Mouse (Mus musculus) left cerebral cortex, postnatal 14 days (tissue): ENCODE results near the gene Gm4869. TPM values are rescaled to one million over a fixed set of nuclear protein-coding genes. Genes with fewer than 3 reads are reported as not detected.

Source experiments
- DNase-seq, 2 experiments: peaks; one replicate each; pipeline ENCODE4 v3.0.0; 2021 to 2022; ENCODE audit warnings: low spot score in 2 of 2, mixed read lengths in 1 of 2
- intact Hi-C: fragments of 180-260 bp; cut with DNase I; formaldehyde crosslinking; loops from one replicate; pipeline ENCODE4 v1.15.1; 2025
- microRNA-seq, 2 experiments: library from miRNA; unstranded; fragments of <30 nt; microRNA quantifications; one replicate each; pipeline ENCODE4 v1.2.0; 2022
- total RNA-seq, 2 experiments: library from RNA; stranded (reverse); gene quantifications; 2 replicates each; pipeline ENCODE4 v1.2.3; 2021

The Gm4869 gene
- total RNA-seq, 2 experiments from 2014 or later: not detected

GRCm38 (mm10) chr5:140513921-140514320 is 68.5 kb downstream of the Gm4869 start:
- intact Hi-C loops: no loop called here

GRCm38 (mm10) chr5:140514799-140515486 is 69.5 kb downstream of the Gm4869 start:
- intact Hi-C loops: no loop called here
- DNase-seq: no peak

More at GRCm38 (mm10) chr5:140513921-140514320, 68.5 kb downstream of the Gm4869 start:
- DNase-seq: no peak

- no peak for DNase-seq
- intact Hi-C loops: no loop called here
Measured at GRCm38 (mm10) chr5:140517159-140517920, 71.9 kb downstream of the Gm4869 start.

- no peak for DNase-seq
- intact Hi-C loops: no loop called here
Measured at GRCm38 (mm10) chr5:140517921-140518230, 72.4 kb downstream of the Gm4869 start.

- intact Hi-C loops: loop anchor here (10.0 kb wide), 1 partner anchor 186 kb away; the partner anchor contains the start of gene Mrm2
- no peak for DNase-seq
Measured at GRCm38 (mm10) chr5:140521196-140521595, 75.8 kb downstream of the Gm4869 start.

GRCm38 (mm10) chr5:140526754-140527153 is 81.3 kb downstream of the Gm4869 start:
- no peak for DNase-seq
- intact Hi-C loops: loop anchor here (10.0 kb wide), 1 partner anchor 192 kb away; the partner anchor contains the start of gene Mrm2

- intact Hi-C loops: loop anchor here (5.0 kb wide), 1 partner anchor 101 kb away; no protein-coding TSS in a partner anchor
- DNase-seq: no peak
Measured at GRCm38 (mm10) chr5:140538111-140538683, 92.8 kb downstream of the Gm4869 start.

- DNase-seq: peak; percentile 76 to 85
- intact Hi-C loops: loop anchor here (1.0 to 5.0 kb wide), 2 partner anchors 79 to 207 kb away; no protein-coding TSS in a partner anchor
Measured at GRCm38 (mm10) chr5:140540106-140540505, 94.7 kb downstream of the Gm4869 start.

GRCm38 (mm10) chr5:140542811-140543575 is 97.5 kb downstream of the Gm4869 start:
- intact Hi-C loops: loop anchor here (5.0 kb wide), 1 partner anchor 204 kb away; no protein-coding TSS in a partner anchor
- peak; percentile 73 to 76 for DNase-seq

Small RNA genes lying within 50 kb of the gene (microRNA-seq; reads per million reads assigned to microRNA genes)
- 1.3 to 3.0 reads per million in 2 experiments for gene Mir7038

Other genes starting within 250 kb of the Gm4869 start
- 10 to 100 TPM; 18.9 to 19.4 TPM for gene Mad1l1, start 124.1 kb upstream of the Gm4869 start, total RNA-seq
- gene Nudt1, start 124.0 kb upstream of the Gm4869 start, total RNA-seq: 1 to 10 TPM; 5.9 to 7.2 TPM
- gene Mrm2, start 113.7 kb upstream of the Gm4869 start, total RNA-seq: 10 to 100 TPM in 1 of 2 experiments, 1 to 10 TPM in 1; 9.7 to 11.2 TPM
- 10 to 100 TPM; 15.7 to 18.8 TPM for gene Snx8, start 56.4 kb upstream of the Gm4869 start, total RNA-seq
- gene Eif3b, start 26.3 kb upstream of the Gm4869 start, total RNA-seq: 100 to 1,000 TPM; 108 to 109 TPM
- 10 to 100 TPM; 19.7 to 19.8 TPM for gene Chst12, start 59.9 kb downstream of the Gm4869 start, total RNA-seq
- not detected for gene Grifin, start 119.4 kb downstream of the Gm4869 start, total RNA-seq
- gene Lfng, start 161.7 kb downstream of the Gm4869 start, total RNA-seq: 10 to 100 TPM; 18.8 to 28.4 TPM
- gene Ttyh3, start 203.4 kb downstream of the Gm4869 start, total RNA-seq: 100 to 1,000 TPM; 342 to 349 TPM